Mouse (Mus musculus): ENCODE results near the gene Vmn1r239-ps. TPM values are rescaled to one million over a fixed set of nuclear protein-coding genes. Genes with fewer than 3 reads are reported as not detected.
"Not testable (repeated sequence)": the region's sequence is repeated elsewhere in the genome, so short reads cannot be mapped to it uniquely, and the experiment has no call there.

Gene Vmn1r239-ps
- total RNA-seq (2021): not detected

- intact Hi-C loops (cut with DNase I); DNase-seq: not testable (repeated sequence)
Observed at GRCm38 (mm10) chrX:147453610-147454009, at the start of gene Vmn1r239-ps. TSS of gene Vmn1r239-ps (minus strand) at chrX:147453710.

GRCm38 (mm10) chrX:147489551-147489950, 36.0 kb upstream of the Vmn1r239-ps start:
- DNase-seq: no peak
- intact Hi-C loops (cut with DNase I): loop anchor here (10.0 kb wide), 2 partner anchors 365 to 435 kb away; no protein-coding TSS in a partner anchor

DNA sequence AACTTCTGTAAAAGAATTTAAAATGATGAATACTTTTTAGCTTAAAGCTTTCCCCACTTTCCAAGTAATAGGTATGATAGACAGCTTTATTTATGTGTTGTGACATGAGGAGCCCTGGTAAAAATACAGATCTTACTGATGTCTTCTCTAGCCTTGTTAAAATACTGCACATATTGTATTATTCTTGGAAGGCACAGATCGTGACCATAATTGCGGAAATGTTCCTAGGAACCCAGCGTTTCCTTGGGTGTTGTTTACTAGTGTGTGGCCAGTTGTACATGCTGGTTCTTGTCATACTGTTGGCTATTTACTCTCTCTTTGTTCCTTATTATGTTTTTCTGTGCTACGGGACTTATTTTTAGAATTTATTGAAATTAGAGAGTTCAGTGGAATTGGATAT, 10.1 kb downstream of the Vmn1r239-ps start:
- intact Hi-C loops (cut with DNase I): no loop called here
- no peak for DNase-seq

DNA sequence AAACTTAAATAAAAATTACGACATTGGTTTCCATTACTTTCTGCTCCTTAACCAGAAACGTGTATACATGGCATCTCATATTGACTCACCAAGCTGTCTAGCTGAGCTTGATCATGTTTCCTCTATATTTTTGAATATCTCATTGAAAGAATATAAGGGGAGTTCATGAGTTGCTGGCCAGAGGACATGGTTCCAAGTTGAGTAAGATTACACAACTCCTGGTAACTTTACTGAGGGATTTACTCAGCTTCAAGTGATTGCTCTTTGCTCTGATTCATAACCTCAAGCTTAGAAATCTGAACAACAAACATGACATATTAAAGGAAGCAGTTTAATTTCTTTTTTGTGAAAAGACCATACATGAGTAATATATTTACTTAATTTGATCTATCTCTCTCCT, 18.1 kb downstream of the Vmn1r239-ps start:
- intact Hi-C loops (cut with DNase I): no loop called here
- no peak for DNase-seq

DNA sequence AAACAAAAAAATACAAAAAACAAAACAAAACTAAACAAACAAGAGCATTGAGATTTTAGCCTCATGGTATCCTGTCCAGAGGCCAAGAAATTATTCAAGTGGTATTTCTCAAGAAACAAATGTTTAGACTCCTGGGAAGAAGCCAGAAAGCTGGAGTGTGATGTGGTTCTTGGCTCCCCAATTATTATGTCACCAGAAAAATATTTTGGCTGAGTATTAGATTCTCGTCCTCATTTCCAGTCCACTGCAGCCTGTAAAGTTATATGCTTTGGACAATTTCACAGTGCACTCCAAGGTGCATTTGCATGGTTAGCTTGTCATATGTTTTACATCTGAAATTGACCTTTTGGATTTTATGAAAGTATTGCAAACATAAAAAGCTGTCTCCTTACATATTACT, 23.8 kb downstream of the Vmn1r239-ps start:
- peak; percentile 38 to 42 for DNase-seq
- intact Hi-C loops (cut with DNase I): no loop called here

DNA sequence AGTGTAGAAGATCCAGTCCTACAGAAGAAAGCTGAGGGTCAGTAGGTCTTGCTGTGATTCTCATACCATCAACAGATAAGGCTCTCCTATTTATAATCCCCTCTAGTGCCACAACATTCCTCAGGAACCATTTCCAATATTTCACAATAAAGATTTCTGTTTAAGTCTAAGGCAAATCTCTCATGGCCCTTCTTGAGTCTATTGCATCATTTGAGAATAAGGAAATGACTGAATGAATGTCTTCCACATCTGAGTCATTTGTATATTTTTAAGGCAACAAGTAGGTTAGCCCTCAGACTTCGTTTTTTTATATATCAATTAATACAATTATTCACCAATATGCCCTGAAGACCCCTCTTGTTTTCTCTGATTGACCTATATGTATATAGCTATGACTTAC, 24.4 kb downstream of the Vmn1r239-ps start, which contains the start of gene Il13ra2:
Gene Il13ra2, minus strand, starts transcription at position 64 of the 400 bp plus-strand sequence.
- DNase-seq: no peak
- intact Hi-C loops (cut with DNase I): no loop called here

Other genes with a start within 250 kb of the Vmn1r239-ps start
- gene Il13ra2, start 24.5 kb downstream of the Vmn1r239-ps start, total RNA-seq (2021): under 1 TPM; 0.29 to 0.35 TPM
- 1 to 10 TPM; 5.9 to 6.0 TPM for gene Lrch2, start 100.4 kb upstream of the Vmn1r239-ps start, total RNA-seq (2021)

Measured in heart, postnatal 10 days (tissue).